ENCODE assay signal across 9 mouse cellular contexts in the genomic region with DNA sequence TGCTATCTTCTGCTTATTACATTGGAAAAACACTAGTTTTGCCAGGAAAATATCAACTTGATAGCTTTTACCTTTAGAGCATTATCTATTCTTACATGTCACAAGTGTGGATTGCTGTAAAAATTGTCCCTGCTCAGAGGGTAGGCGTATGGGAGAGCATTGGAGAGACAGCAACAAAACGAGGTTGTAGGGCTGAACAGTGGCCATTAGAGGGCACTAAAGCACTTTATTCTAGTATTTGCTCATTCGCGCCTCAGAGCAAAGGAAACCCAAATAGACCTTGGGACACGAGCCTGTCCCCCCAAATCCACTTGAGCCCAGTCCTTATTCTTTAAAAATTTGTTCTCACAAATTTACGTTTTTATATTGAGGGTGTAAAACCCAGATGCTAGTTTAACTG. TPM values are rescaled to one million over a fixed set of nuclear protein-coding genes. Genes with fewer than 3 reads are reported as not detected.
DNase-seq lines count a peak whose midpoint lies in the region; ATAC-seq and TF ChIP-seq lines count a peak whose summit lies in the region.
"Had no signal": no experiment of that assay in that cellular context is flagged by ENCODE, and none has a peak within 500 bp of the region (broad histone marks: within the 10 kb centered on the region; RNA-seq: fewer than 3 reads in every experiment).

No protein-coding gene starts in this region.

- H3K27me3 ChIP-seq in heart, adult 2 months (ENCODE audit: control insufficient read depth, insufficient read depth, low read length) = no peaks in the 10 kb centered on the region
- H3K27me3 ChIP-seq: megakaryocyte, embryonic 14.5 days had no signal

- TF ChIP-seq CTCF in heart, adult 2 months (IDR thresholded peaks at IDR 0.05) = peak; percentile 82

- no peaks in the 10 kb centered on the region for H3K79me2 ChIP-seq in heart, adult 2 months (replicated peaks; ENCODE audit: control insufficient read depth, insufficient read depth, low read length)

- peak; percentile 7 to 21 for DNase-seq in heart, adult 2 months
- no peak for DNase-seq in heart, adult 11 months
- peak; percentile 49 for DNase-seq in adipocyte (ENCODE audit: low spot score)
- peak; percentile 52 for DNase-seq in heart, postnatal 4 days
- DNase-seq in layer of hippocampus, adult 8-10 months (ENCODE audit: low spot score in 2 of 2) = peak; percentile 19 to 43
- peak; percentile 58 for DNase-seq in lung, postnatal 10 days
- DNase-seq in right cerebral cortex, postnatal 14 days = peak; percentile 43

- TF ChIP-seq EP300 in heart, adult 2 months (IDR thresholded peaks at IDR 0.05; ENCODE audit: insufficient read depth, low read depth, low read length) = no peak

- intact Hi-C loops in heart, adult 2 months (cut with DNase I) = loop anchor here (10.0 kb wide), 1 partner anchor 822 kb away; no protein-coding TSS in a partner anchor

- H3K36me3 ChIP-seq in heart, adult 2 months (ENCODE audit: control insufficient read depth, insufficient read depth, low read length) = no peaks in the 10 kb centered on the region

- no peaks in the 10 kb centered on the region for H3K4me1 ChIP-seq in heart, adult 2 months (ENCODE audit: control insufficient read depth, insufficient read depth, low read length)

- 13% methylated on average over 6 of the region's 6 CpGs for WGBS in heart, adult 2 months

- H3K4me3 ChIP-seq in heart, adult 2 months = no peak overlapping the region
- H3K4me3 ChIP-seq: megakaryocyte, embryonic 14.5 days had no signal

- TF ChIP-seq POLR2A in heart, adult 2 months (IDR thresholded peaks at IDR 0.05; ENCODE audit: insufficient read depth, low read depth, low read length) = no peak

- ATAC-seq in common myeloid progenitor, adult 5-6 weeks (replicated peaks; ENCODE audit: low read depth, poor library complexity, severe bottlenecking) = peak; percentile 97

- no peak overlapping the region for H3K27ac ChIP-seq in heart, adult 2 months

- no peak overlapping the region for H3K9ac ChIP-seq in heart, adult 2 months (ENCODE audit: low read depth, low read length)

RNA-seq across cellular contexts. Expression of a gene that starts 0.9 kb away (rescaled TPM):
- not detected for total RNA-seq in heart, adult 2 months (2021)
- polyA plus RNA-seq in heart, adult 2 months (2012; rRNA removed) = not detected in 2 replicates
- not detected in 2 replicates for total RNA-seq in common myeloid progenitor, adult 5-6 weeks (2017)
- total RNA-seq in heart, postnatal 4 days (2021) = not detected
- total RNA-seq in layer of hippocampus, adult 8-10 months (2022) = under 1 TPM; 0.41 to 0.98 (median 0.72) TPM
